Mouse (Mus musculus) urinary bladder, postnatal 10 days (tissue): ENCODE data around the gene 1700001C19Rik.

Experiments used
- DNase-seq: peaks from one replicate; pipeline ENCODE4 v3.0.0; 2022; ENCODE audit warnings: low spot score

1700001C19Rik gene

DNA sequence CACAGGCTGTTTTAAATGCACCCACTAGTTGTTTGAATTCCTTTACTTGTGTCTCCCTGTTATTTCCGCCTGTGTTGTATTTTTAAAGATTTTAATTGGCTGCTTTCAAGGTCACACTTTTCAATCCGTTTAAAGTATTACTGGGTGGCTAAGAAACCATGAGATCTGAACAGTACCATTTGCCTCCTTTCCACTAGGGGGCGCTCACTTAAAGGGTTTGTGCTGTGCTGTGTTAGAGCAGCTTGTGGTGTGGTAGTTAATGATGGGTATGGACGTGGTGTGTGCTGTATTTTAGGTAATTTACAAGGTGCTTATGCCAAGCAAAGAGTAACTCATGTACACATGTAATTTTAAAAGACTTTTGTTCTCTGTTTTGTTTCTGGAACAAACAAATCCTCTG lies 65.7 kb downstream of the 1700001C19Rik start:
- DNase-seq, result no peak

DNA sequence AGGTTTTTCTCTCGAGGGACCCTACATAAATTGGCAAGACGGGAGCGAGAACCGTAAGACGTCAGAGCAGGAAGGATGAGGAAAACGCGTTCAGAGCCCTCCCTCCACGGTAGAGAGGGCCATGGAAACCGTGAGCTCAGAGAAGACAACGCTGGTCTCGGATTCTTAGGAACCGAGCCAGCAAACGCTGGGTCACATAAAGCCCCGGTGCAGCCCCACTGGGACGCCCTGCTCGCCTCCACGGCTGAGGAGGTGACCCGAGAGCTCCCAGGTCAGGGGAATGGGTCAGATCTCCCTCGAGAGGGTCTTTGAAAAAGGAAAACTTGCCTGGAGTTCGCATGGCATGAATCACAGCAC lies 68.1 kb downstream of the 1700001C19Rik start:
- no peak for DNase-seq

DNA sequence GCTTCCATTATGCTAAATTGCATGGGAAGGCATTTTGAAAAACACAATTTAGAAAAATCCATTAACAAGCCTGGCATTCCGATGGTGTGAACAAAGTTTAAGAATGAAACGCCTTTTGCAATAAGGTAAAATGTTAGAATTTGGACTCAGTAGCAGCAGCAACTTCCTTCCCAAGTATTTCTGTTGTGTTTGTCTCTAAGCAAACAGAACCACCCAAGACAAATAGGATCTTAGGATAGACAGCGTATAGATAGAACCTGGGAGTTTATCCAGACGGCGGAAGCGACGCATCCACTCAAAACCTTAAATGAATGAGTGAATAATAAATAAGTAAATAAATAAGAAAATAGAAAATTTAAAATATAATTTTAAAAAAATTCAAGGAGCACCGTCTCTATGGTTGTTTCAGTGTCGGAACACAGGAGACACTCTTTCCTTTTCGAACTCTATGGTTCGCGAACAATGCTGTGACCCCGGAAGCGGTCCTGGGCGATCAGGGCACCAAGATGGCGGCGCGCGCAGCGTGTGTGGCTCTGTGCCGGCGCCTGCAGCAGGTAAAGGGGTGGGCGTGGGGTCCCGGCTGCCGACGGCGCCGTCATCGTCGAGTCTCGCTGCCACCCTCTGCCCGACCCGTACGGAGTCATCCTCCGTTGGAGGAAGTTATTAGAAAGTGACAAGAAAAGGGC lies 68.6 kb downstream of the 1700001C19Rik start, which contains the start of gene Mrps10:
TSS of gene Mrps10 (plus strand) at position 487 of the 686 bp plus-strand sequence.
- peak; percentile 36 for DNase-seq
